Comparison of ENCODE assay signal across 31 mouse cellular contexts in the genomic region with DNA sequence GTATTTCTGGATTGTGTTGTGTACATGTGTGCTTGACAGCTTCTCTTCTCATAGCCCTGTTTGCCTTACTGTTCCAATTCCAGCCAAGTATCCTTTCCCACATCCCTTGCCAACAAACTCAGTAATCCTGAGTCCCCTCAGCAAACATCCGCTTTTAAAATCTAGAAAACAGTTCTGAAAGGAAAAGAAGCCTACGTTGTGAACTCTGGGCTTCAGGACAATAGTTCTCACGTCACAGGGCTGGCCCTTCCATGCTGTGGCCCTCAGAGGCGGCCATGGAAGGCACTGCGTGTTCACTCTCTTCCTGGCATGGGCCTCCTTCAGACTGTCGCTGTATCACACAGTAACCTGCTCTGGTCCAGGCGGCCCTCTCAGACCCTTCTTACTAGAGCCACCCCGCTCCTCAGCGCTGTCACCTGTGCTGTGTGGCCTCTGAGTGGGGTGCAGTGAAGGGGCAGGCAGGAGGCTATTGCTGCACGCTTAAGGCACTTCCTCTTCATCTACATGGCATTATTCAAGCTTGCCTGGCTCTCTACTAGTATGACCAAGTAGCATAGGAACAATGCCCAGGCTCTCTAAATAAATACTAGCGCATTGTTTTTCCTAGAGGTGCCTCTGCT. TPM values are rescaled to one million over a fixed set of nuclear protein-coding genes. Genes with fewer than 3 reads are reported as not detected.
DNase-seq lines count a peak whose midpoint lies in the region; ATAC-seq and TF ChIP-seq lines count a peak whose summit lies in the region.
"Had no signal": no experiment of that assay in that cellular context is flagged by ENCODE, and none has a peak within 500 bp of the region (broad histone marks: within the 10 kb centered on the region; RNA-seq: fewer than 3 reads in every experiment).

No protein-coding gene starts in this region.

- DNase-seq in heart, adult 2 months, result peak; percentile 9 to 28
- DNase-seq in heart, embryonic 10.5 days (ENCODE audit: low spot score), result no peak
- DNase-seq in thymus, postnatal 4 days, result no peak
- DNase-seq: adrenal gland, postnatal 10 days; cerebellum, adult 8-10 months; gastrocnemius, postnatal 25 days; kidney, postnatal 36 days; layer of hippocampus, postnatal 36 days; lung, adult 18-20 months; lung, postnatal 10 days; thymus, adult 2 months had no signal

- H3K9me3 ChIP-seq in heart, embryonic 10.5 days, result no peaks in the 10 kb centered on the region
- H3K9me3 ChIP-seq in E14TG2a.4 (ENCODE audit: low read length), result no peaks in the 10 kb centered on the region
- H3K9me3 ChIP-seq in kidney, embryonic 16.5 days (ENCODE audit: low read length), result no peaks in the 10 kb centered on the region
- H3K9me3 ChIP-seq: embryonic facial prominence, embryonic 15.5 days; forebrain, embryonic 15.5 days; hindbrain, embryonic 10.5 days; limb, embryonic 13.5 days; liver, embryonic 12.5 days; midbrain, embryonic 15.5 days; neural tube, embryonic 13.5 days had no signal

- no peak overlapping the region for H3K4me2 ChIP-seq in kidney, embryonic 16.5 days (replicated peaks; ENCODE audit: low read depth, low read length)
- H3K4me2 ChIP-seq: embryonic facial prominence, embryonic 15.5 days; forebrain, embryonic 15.5 days; limb, embryonic 13.5 days; liver, embryonic 12.5 days; midbrain, embryonic 15.5 days; neural tube, embryonic 13.5 days had no signal

- no peaks in the 10 kb centered on the region for H3K36me3 ChIP-seq in heart, adult 2 months (ENCODE audit: control insufficient read depth, insufficient read depth, low read length)
- no peaks in the 10 kb centered on the region for H3K36me3 ChIP-seq in heart, embryonic 10.5 days
- no peaks in the 10 kb centered on the region for H3K36me3 ChIP-seq in E14TG2a.4 (ENCODE audit: insufficient read depth, low read length)
- no peaks in the 10 kb centered on the region for H3K36me3 ChIP-seq in kidney, embryonic 16.5 days (ENCODE audit: insufficient read depth, low read length)
- H3K36me3 ChIP-seq: embryonic facial prominence, embryonic 15.5 days; hindbrain, embryonic 10.5 days; limb, embryonic 13.5 days; midbrain, embryonic 15.5 days; neural tube, embryonic 13.5 days had no signal

- no peak overlapping the region for H3K4me3 ChIP-seq in heart, adult 2 months
- H3K4me3 ChIP-seq in heart, embryonic 10.5 days, result no peak overlapping the region
- peak overlapping the region; percentile 65 for H3K4me3 ChIP-seq in E14TG2a.4 (replicated peaks; ENCODE audit: low read length)
- H3K4me3 ChIP-seq in kidney, embryonic 16.5 days (ENCODE audit: low read length), result no peak overlapping the region
- H3K4me3 ChIP-seq: embryonic facial prominence, embryonic 15.5 days; forebrain, embryonic 15.5 days; hindbrain, embryonic 10.5 days; limb, embryonic 13.5 days; liver, embryonic 12.5 days; midbrain, embryonic 15.5 days; myocyte; neural tube, embryonic 13.5 days had no signal

- no peaks in the 10 kb centered on the region for H3K79me2 ChIP-seq in heart, adult 2 months (replicated peaks; ENCODE audit: control insufficient read depth, insufficient read depth, low read length)

- 72% methylated on average over 11 of the region's 11 CpGs for WGBS in heart, adult 2 months
- WGBS in heart, embryonic 10.5 days, result 81% methylated on average over 11 of the region's 11 CpGs
- WGBS in kidney, embryonic 16.5 days, result 79% methylated on average over 11 of the region's 11 CpGs

- ATAC-seq in granulocyte monocyte progenitor cell, adult 5-6 weeks (replicated peaks; ENCODE audit: poor library complexity, severe bottlenecking), result peak; percentile 51
- peak; percentile 34; the same call in 1 of the 2 replicates for ATAC-seq in neutrophil, adult 5-6 weeks (ENCODE audit: extremely low read depth, insufficient number of reproducible peaks, low FRiP score, poor library complexity, severe bottlenecking)
- no peak for ATAC-seq in kidney, embryonic 16.5 days (ENCODE audit: low FRiP score, low TSS enrichment)
- ATAC-seq: forebrain, embryonic 15.5 days; hindbrain, postnatal 0 days; intestine, postnatal 0 days; liver, embryonic 12.5 days; midbrain, embryonic 15.5 days had no signal

- no peaks in the 10 kb centered on the region for H3K27me3 ChIP-seq in heart, adult 2 months (ENCODE audit: control insufficient read depth, insufficient read depth, low read length)
- H3K27me3 ChIP-seq in heart, embryonic 10.5 days (ENCODE audit: insufficient read depth, poor library complexity, severe bottlenecking), result no peaks in the 10 kb centered on the region
- H3K27me3 ChIP-seq in E14TG2a.4 (ENCODE audit: insufficient read depth, low read length), result no peaks in the 10 kb centered on the region
- H3K27me3 ChIP-seq in kidney, embryonic 16.5 days (ENCODE audit: insufficient read depth, low read length), result no peaks in the 10 kb centered on the region
- H3K27me3 ChIP-seq: embryonic facial prominence, embryonic 15.5 days; forebrain, embryonic 15.5 days; limb, embryonic 13.5 days; liver, embryonic 12.5 days; midbrain, embryonic 15.5 days; neural tube, embryonic 13.5 days had no signal

- no peak for TF ChIP-seq EP300 in heart, adult 2 months (IDR thresholded peaks at IDR 0.05; ENCODE audit: insufficient read depth, low read depth, low read length)

- no peak overlapping the region for H3K9ac ChIP-seq in heart, adult 2 months (ENCODE audit: low read depth, low read length)
- no peak overlapping the region for H3K9ac ChIP-seq in kidney, embryonic 16.5 days (replicated peaks; ENCODE audit: low read length)
- H3K9ac ChIP-seq: embryonic facial prominence, embryonic 15.5 days; forebrain, embryonic 15.5 days; limb, embryonic 13.5 days; liver, embryonic 12.5 days; midbrain, embryonic 15.5 days; neural tube, embryonic 13.5 days had no signal

- no peak for TF ChIP-seq CTCF in heart, adult 2 months (IDR thresholded peaks at IDR 0.05)
- TF ChIP-seq CTCF in E14TG2a.4 (conservative IDR thresholded peaks at IDR 0.05; ENCODE audit: low read length), result no peak

- TF ChIP-seq POLR2A in heart, adult 2 months (IDR thresholded peaks at IDR 0.05; ENCODE audit: insufficient read depth, low read depth, low read length), result no peak

- no peaks in the 10 kb centered on the region for H3K4me1 ChIP-seq in heart, adult 2 months (ENCODE audit: control insufficient read depth, insufficient read depth, low read length)
- H3K4me1 ChIP-seq in heart, embryonic 10.5 days, result no peaks in the 10 kb centered on the region
- H3K4me1 ChIP-seq in E14TG2a.4 (replicated peaks; ENCODE audit: low read depth, low read length), result no peaks in the 10 kb centered on the region
- no peaks in the 10 kb centered on the region for H3K4me1 ChIP-seq in kidney, embryonic 16.5 days (ENCODE audit: insufficient read depth, low read length)
- H3K4me1 ChIP-seq: embryonic facial prominence, embryonic 15.5 days; forebrain, embryonic 15.5 days; hindbrain, embryonic 10.5 days; limb, embryonic 13.5 days; midbrain, embryonic 15.5 days; neural tube, embryonic 13.5 days had no signal

- H3K27ac ChIP-seq in heart, adult 2 months, result no peak overlapping the region
- H3K27ac ChIP-seq in heart, embryonic 10.5 days, result no peak overlapping the region
- H3K27ac ChIP-seq in kidney, embryonic 16.5 days (ENCODE audit: low read length), result no peak overlapping the region
- H3K27ac ChIP-seq: embryonic facial prominence, embryonic 15.5 days; forebrain, embryonic 15.5 days; hindbrain, embryonic 10.5 days; hindbrain, postnatal 0 days; limb, embryonic 13.5 days; liver, embryonic 12.5 days; midbrain, embryonic 15.5 days; neural tube, embryonic 13.5 days had no signal

- intact Hi-C loops in heart, adult 2 months (cut with DNase I), result no loop called here

RNA-seq across cellular contexts. Expression of a gene that starts 5.2 kb away (rescaled TPM):
- under 1 TPM; 0.31 to 0.48 TPM for total RNA-seq in heart, adult 2 months (2021)
- polyA plus RNA-seq in heart, adult 2 months (2012; rRNA removed), result 0.08 TPM in 1 of 2 replicates, not detected in the other
- 0.06 TPM in 1 of 2 replicates, not detected in the other for polyA plus RNA-seq in heart, embryonic 10.5 days (2016; fragmentation: Nextera tagmentation; extraction: Ambion mirVana)
- total RNA-seq in granulocyte monocyte progenitor cell, adult 5-6 weeks (2014; fragmentation: Nextera tagmentation), result 0.28 TPM in 1 of 2 replicates, not detected in the other
- 0.05 and 0.56 TPM in 2 replicates for total RNA-seq in granulocyte monocyte progenitor cell, adult 5-6 weeks (2017)
- total RNA-seq in neutrophil, adult 5-6 weeks (2017), result 1.5 and 2.1 TPM in 2 replicates
- polyA plus RNA-seq in kidney, embryonic 16.5 days (2015; fragmentation: Nextera tagmentation; extraction: Ambion mirVana), result 0.09 and 0.21 TPM in 2 replicates
- total RNA-seq: gastrocnemius, postnatal 25 days had no signal

RNA-seq across cellular contexts. Expression of a gene that starts 12.8 kb away (rescaled TPM):
- total RNA-seq in heart, adult 2 months (2021), result 10 to 100 TPM; 16.8 to 17.1 TPM
- polyA plus RNA-seq in heart, adult 2 months (2012; rRNA removed), result 8.1 and 16.5 TPM in 2 replicates
- 67.5 and 79.6 TPM in 2 replicates for polyA plus RNA-seq in heart, embryonic 10.5 days (2016; fragmentation: Nextera tagmentation; extraction: Ambion mirVana)
- 26.5 and 58.6 TPM in 2 replicates for total RNA-seq in granulocyte monocyte progenitor cell, adult 5-6 weeks (2014; fragmentation: Nextera tagmentation)
- 16.6 and 17.4 TPM in 2 replicates for total RNA-seq in granulocyte monocyte progenitor cell, adult 5-6 weeks (2017)
- 35.0 and 43.6 TPM in 2 replicates for total RNA-seq in neutrophil, adult 5-6 weeks (2017)
- 75.1 and 76.7 TPM in 2 replicates for polyA plus RNA-seq in kidney, embryonic 16.5 days (2015; fragmentation: Nextera tagmentation; extraction: Ambion mirVana)

RNA-seq across cellular contexts. Expression of a gene that starts 53.2 kb away (rescaled TPM):
- total RNA-seq in heart, adult 2 months (2021), result not detected
- 0.06 TPM in 1 of 2 replicates, not detected in the other for polyA plus RNA-seq in heart, adult 2 months (2012; rRNA removed)
- not detected in 2 replicates for polyA plus RNA-seq in heart, embryonic 10.5 days (2016; fragmentation: Nextera tagmentation; extraction: Ambion mirVana)
- total RNA-seq in granulocyte monocyte progenitor cell, adult 5-6 weeks (2014; fragmentation: Nextera tagmentation), result 1.6 TPM in 1 of 2 replicates, not detected in the other
- total RNA-seq in granulocyte monocyte progenitor cell, adult 5-6 weeks (2017), result not detected in 2 replicates
- total RNA-seq in neutrophil, adult 5-6 weeks (2017), result 1.1 TPM in 1 of 2 replicates, not detected in the other
- not detected in 2 replicates for polyA plus RNA-seq in kidney, embryonic 16.5 days (2015; fragmentation: Nextera tagmentation; extraction: Ambion mirVana)
- total RNA-seq: adrenal gland, postnatal 10 days; gastrocnemius, postnatal 25 days; hindbrain, postnatal 0 days; layer of hippocampus, adult 8-10 months; layer of hippocampus, postnatal 36 days; left cerebral cortex, postnatal 10 days had no signal
- polyA plus RNA-seq: embryonic facial prominence, embryonic 15.5 days; forebrain, embryonic 15.5 days; heart, embryonic 14.5 days; hindbrain, embryonic 10.5 days; hindbrain, postnatal 0 days; intestine, postnatal 0 days; kidney, embryonic 14.5 days; limb, embryonic 13.5 days; liver, embryonic 12.5 days; midbrain, embryonic 15.5 days; neural tube, embryonic 13.5 days; stomach, embryonic 16.5 days; urinary bladder, adult 2 months had no signal

Comparison
In these comparisons a context has a peak if more than half of its experiments do, and no peak if none do; other contexts are left out.
1. DNase-seq: peak in heart, adult 2 months (2 of 2); none in heart, embryonic 10.5 days (single experiment) and thymus, postnatal 4 days (single experiment).